Mouse (Mus musculus) heart, embryonic 13.5 days (tissue): Measurements from ENCODE around the gene Aanat. TPM values are rescaled to one million over a fixed set of nuclear protein-coding genes. Genes with fewer than 3 reads are reported as not detected.
A peak's percentile ranks its signal among the peaks of the same experiment; 100 is the strongest.

Source experiments
- ATAC-seq: fragments of 200-750 bp; cut with Nextera tagmentation; 2 replicates; pipeline ENCODE4 v1.8.0; 2017; ENCODE audit warnings: moderate TSS enrichment; ENCODE audit not compliant: insufficient number of reproducible peaks, low FRiP score, low TSS enrichment; ENCODE audit errors: extremely low read depth
- H3K27ac ChIP-seq: fragments of 300-500 bp; sonication (generic); replicated peaks from 2 replicates; pipeline ENCODE4 v1.5.1; 2015; ENCODE audit warnings: moderate library complexity, mild to moderate bottlenecking, inconsistent platforms
- H3K27me3 ChIP-seq: fragments of 300-500 bp; sonication (generic); replicated peaks from 2 replicates; pipeline ENCODE4 v1.6.1; 2015; ENCODE audit warnings: mild to moderate bottlenecking, inconsistent platforms
- H3K36me3 ChIP-seq: fragments of 300-500 bp; sonication (generic); 2 replicates; pipeline ENCODE4 v1.6.1; 2015; ENCODE audit warnings: mild to moderate bottlenecking, inconsistent platforms
- H3K4me1 ChIP-seq: fragments of 300-500 bp; sonication (generic); 2 replicates; pipeline ENCODE4 v1.6.1; 2015; ENCODE audit warnings: inconsistent platforms
- H3K4me2 ChIP-seq: fragments of 300-500 bp; sonication (generic); 2 replicates; pipeline ENCODE4 v1.6.1; 2015; ENCODE audit warnings: inconsistent platforms, mild to moderate bottlenecking, moderate library complexity
- H3K4me3 ChIP-seq: fragments of 300-500 bp; sonication (generic); 2 replicates; pipeline ENCODE4 v1.5.1; 2015; ENCODE audit warnings: moderate library complexity, mild to moderate bottlenecking, inconsistent platforms
- H3K9ac ChIP-seq: fragments of 300-500 bp; sonication (generic); 2 replicates; pipeline ENCODE4 v1.6.1; 2015; ENCODE audit warnings: inconsistent platforms, mild to moderate bottlenecking, moderate library complexity
- H3K9me3 ChIP-seq: fragments of 300-500 bp; sonication (generic); 2 replicates; pipeline ENCODE4 v1.6.1; 2016; ENCODE audit warnings: inconsistent platforms
- WGBS: fragments of 180-500 bp; shearing (Covaris S2); methylation state at CpG from one replicate; pipeline ENCODE4 v1.1.7; 2015; ENCODE audit warnings: mixed read lengths; 5-methylcytosine and 5-hydroxymethylcytosine counted together
- polyA plus RNA-seq: library from polyadenylated mRNA; unstranded; fragments of >200 nt; fragmentation: Nextera tagmentation; extraction: Ambion mirVana; gene quantifications from 2 replicates; pipeline ENCODE4 v1.2.1, GENCODE M21; 2015

The Aanat gene
- polyA plus RNA-seq, 1 experiment from 2014 or later, result not detected

- no peak overlapping the region for H3K4me3 ChIP-seq
- H3K9me3 ChIP-seq, result no peaks in the 10 kb centered on the region
- peaks cover 51% of the 10 kb centered on the region for H3K4me1 ChIP-seq
- no peaks in the 10 kb centered on the region for H3K27me3 ChIP-seq
- no peak for ATAC-seq
- peaks cover 16% of the 10 kb centered on the region for H3K36me3 ChIP-seq
- no peak overlapping the region for H3K27ac ChIP-seq
- whole genome bisulfite sequencing, result 93% methylated on average over 1 of the region's 1 CpGs
- no peak overlapping the region for H3K9ac ChIP-seq
- no peak overlapping the region for H3K4me2 ChIP-seq
Measured at GRCm38 (mm10) chr11:116612554-116612953, 26.3 kb downstream of the Aanat start.

GRCm38 (mm10) chr11:116613234-116613633 lies 27.0 kb downstream of the Aanat start:
- no peak overlapping the region for H3K4me3 ChIP-seq
- H3K9me3 ChIP-seq, result no peaks in the 10 kb centered on the region
- H3K4me2 ChIP-seq, result no peak overlapping the region
- H3K36me3 ChIP-seq, result peaks cover 13% of the 10 kb centered on the region
- WGBS, result 85% methylated on average over 6 of the region's 6 CpGs
- peaks cover 57% of the 10 kb centered on the region for H3K4me1 ChIP-seq
- no peak overlapping the region for H3K9ac ChIP-seq
- no peak overlapping the region for H3K27ac ChIP-seq
- no peak for ATAC-seq
- H3K27me3 ChIP-seq, result no peaks in the 10 kb centered on the region

GRCm38 (mm10) chr11:116615735-116616437 lies 29.7 kb downstream of the Aanat start:
- H3K4me1 ChIP-seq, result peaks cover 71% of the 10 kb centered on the region
- ATAC-seq, result no peak
- H3K9ac ChIP-seq, result peak overlapping the region; percentile 52; the same call in 1 of the 2 replicates
- H3K4me3 ChIP-seq, result peak overlapping the region; percentile 20; the same call in 1 of the 2 replicates
- H3K4me2 ChIP-seq, result peak overlapping the region; percentile 56
- no peaks in the 10 kb centered on the region for H3K27me3 ChIP-seq
- WGBS, result 30% methylated on average over 14 of the region's 15 CpGs
- 0 out of 2 replicates have a peak, but pooled peaks cover 4% of the 10 kb centered on the region for H3K36me3 ChIP-seq
- H3K27ac ChIP-seq, result peak overlapping the region; percentile 63
- H3K9me3 ChIP-seq, result no peaks in the 10 kb centered on the region

- peak overlapping the region; percentile 52; the same call in 1 of the 2 replicates for H3K9ac ChIP-seq
- peaks cover 78% of the 10 kb centered on the region for H3K4me1 ChIP-seq
- no peak overlapping the region; the same call in 1 of the 2 replicates for H3K4me3 ChIP-seq
- H3K27ac ChIP-seq, result peak overlapping the region; percentile 63
- H3K27me3 ChIP-seq, result no peaks in the 10 kb centered on the region
- whole genome bisulfite sequencing, result 73% methylated on average over 10 of the region's 10 CpGs
- 0 out of 2 replicates have a peak, but pooled peaks cover 4% of the 10 kb centered on the region for H3K36me3 ChIP-seq
- ATAC-seq, result no peak
- no peaks in the 10 kb centered on the region for H3K9me3 ChIP-seq
- peak overlapping the region; percentile 56 for H3K4me2 ChIP-seq
Measured at GRCm38 (mm10) chr11:116616438-116617118, 30.3 kb downstream of the Aanat start.

DNA sequence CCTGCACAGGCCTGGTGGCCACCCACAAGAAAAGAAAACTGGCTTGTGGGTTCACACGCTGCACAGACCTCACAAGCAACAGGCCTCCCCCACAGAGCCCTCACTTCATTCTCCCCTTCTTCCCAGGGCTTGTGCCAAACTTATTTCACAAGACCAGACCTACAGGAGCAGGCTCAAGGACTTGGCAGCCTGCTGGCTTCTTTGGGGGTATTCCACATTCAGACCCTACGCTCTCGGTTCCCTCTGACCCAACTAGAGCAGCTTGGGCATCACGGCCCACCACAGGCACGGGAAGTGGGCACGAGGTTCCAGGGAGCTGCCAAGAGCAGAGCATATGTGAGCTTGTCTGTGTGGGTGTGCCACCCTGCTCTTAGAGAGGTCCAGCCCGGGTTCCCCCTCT lies 31.4 kb downstream of the Aanat start:
- Histone ChIP-seq H3K27ac (no peak overlapping the region), H3K9ac (no peak overlapping the region), H3K27me3 (no peaks in the 10 kb centered on the region), H3K4me3 (no peak overlapping the region), H3K9me3 (no peaks in the 10 kb centered on the region), H3K4me2 (no peak overlapping the region), H3K36me3 (0 out of 2 replicates have a peak, but pooled peaks cover 4% of the 10 kb centered on the region), H3K4me1 (peaks cover 88% of the 10 kb centered on the region)
- 82% methylated on average over 7 of the region's 7 CpGs for WGBS
- no peak for ATAC-seq

GRCm38 (mm10) chr11:116618666-116619065 lies 32.4 kb downstream of the Aanat start:
- 90% methylated on average over 7 of the region's 7 CpGs for WGBS
- Histone ChIP-seq H3K4me1 (peaks cover 94% of the 10 kb centered on the region), H3K9me3 (no peaks in the 10 kb centered on the region), H3K27ac (no peak overlapping the region), H3K36me3 (no peaks in the 10 kb centered on the region), H3K4me2 (no peak overlapping the region), H3K4me3 (no peak overlapping the region), H3K27me3 (no peaks in the 10 kb centered on the region), H3K9ac (no peak overlapping the region)
- no peak for ATAC-seq

- Histone ChIP-seq H3K9me3 (no peaks in the 10 kb centered on the region), H3K4me1 (peaks cover 92% of the 10 kb centered on the region), H3K4me2 (no peak overlapping the region), H3K27me3 (no peaks in the 10 kb centered on the region), H3K36me3 (no peaks in the 10 kb centered on the region), H3K9ac (no peak overlapping the region), H3K27ac (no peak overlapping the region), H3K4me3 (no peak overlapping the region)
- ATAC-seq, result no peak
- WGBS, result 90% methylated on average over 7 of the region's 7 CpGs
Measured at GRCm38 (mm10) chr11:116619156-116619555, 32.9 kb downstream of the Aanat start.

DNA sequence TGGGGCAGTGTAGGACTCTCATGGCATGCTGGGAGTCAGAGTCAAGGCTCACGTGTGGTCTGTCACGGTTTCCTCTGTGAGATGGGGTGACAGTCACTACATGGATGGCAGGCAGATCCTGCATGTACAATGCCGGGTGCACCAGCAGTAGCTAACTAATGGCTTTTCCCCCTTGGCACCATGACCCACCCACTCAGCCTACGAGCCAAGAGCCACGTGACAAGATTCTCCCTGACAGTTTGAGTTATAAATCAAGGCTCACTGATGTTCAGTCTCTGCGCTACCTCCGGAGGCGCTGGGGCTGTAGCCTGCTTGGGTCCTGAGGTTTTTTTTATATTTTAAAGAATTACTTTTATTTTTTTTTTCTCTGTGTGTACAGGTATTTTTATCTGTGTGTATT lies 33.3 kb downstream of the Aanat start:
- 67% methylated on average over 8 of the region's 8 CpGs for WGBS

GRCm38 (mm10) chr11:116620073-116620472 lies 33.8 kb downstream of the Aanat start:
- Histone ChIP-seq H3K4me3 (no peak overlapping the region), H3K27ac (peak overlapping the region; percentile 69; the same call in 1 of the 2 replicates), H3K9ac (peak overlapping the region; percentile 52; the same call in 1 of the 2 replicates)

More for the DNA sequence above, 33.3 kb downstream of the Aanat start:
- no peak for ATAC-seq
- H3K27ac ChIP-seq, result no peak overlapping the region
- no peaks in the 10 kb centered on the region for H3K9me3 ChIP-seq
- no peaks in the 10 kb centered on the region for H3K27me3 ChIP-seq
- H3K4me3 ChIP-seq, result no peak overlapping the region
- H3K4me1 ChIP-seq, result peaks cover 92% of the 10 kb centered on the region
- H3K4me2 ChIP-seq, result peak overlapping the region; percentile 77
- H3K36me3 ChIP-seq, result no peaks in the 10 kb centered on the region
- H3K9ac ChIP-seq, result no peak overlapping the region

DNA sequence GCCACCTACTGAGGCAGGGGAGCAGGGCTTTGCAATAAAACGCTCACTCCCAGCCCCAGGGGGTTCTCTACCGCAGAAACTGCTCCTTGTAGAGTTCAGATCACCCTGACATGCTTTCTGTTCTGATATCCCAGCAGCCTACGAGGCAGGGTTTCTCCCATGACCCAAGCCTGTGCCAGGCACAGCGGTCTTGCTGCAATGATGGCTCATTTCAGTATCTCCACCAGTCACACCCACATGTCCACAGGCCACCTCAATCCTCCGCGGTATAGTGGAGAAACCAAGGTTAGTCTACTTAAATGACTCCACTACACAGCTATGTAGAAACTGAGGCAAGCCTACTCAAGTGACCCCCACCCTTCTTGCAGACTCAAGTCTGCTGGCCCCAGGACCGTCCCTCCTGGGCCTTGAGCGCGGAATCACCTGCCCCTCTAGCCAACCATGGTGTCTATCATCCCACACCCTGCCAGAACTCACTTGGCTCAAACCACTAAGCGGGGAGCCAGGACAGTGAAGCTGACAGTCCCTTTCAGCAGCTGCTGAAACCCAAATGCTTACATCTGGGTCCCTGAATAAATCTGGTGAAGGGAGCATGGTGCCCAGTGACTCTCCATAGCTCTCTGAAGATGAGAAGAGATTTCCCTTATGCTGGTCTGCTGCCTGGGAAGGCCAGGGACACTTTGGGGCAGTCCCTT lies 34.5 kb downstream of the Aanat start:
- no peak overlapping the region; the same call in 1 of the 2 replicates for H3K4me3 ChIP-seq
- WGBS, result 57% methylated on average over 10 of the region's 10 CpGs
- peak overlapping the region; percentile 69 for H3K27ac ChIP-seq
- peak overlapping the region; percentile 77 for H3K4me2 ChIP-seq
- peak overlapping the region; percentile 54; the same call in 1 of the 2 replicates for H3K9ac ChIP-seq
- no peaks in the 10 kb centered on the region for H3K36me3 ChIP-seq
- H3K9me3 ChIP-seq, result no peaks in the 10 kb centered on the region
- peaks cover 92% of the 10 kb centered on the region for H3K4me1 ChIP-seq
- no peak for ATAC-seq
- H3K27me3 ChIP-seq, result no peaks in the 10 kb centered on the region

More at GRCm38 (mm10) chr11:116620073-116620472, 33.8 kb downstream of the Aanat start:
- Histone ChIP-seq H3K27me3 (no peaks in the 10 kb centered on the region), H3K9me3 (no peaks in the 10 kb centered on the region), H3K4me2 (peak overlapping the region; percentile 77), H3K36me3 (no peaks in the 10 kb centered on the region), H3K4me1 (peaks cover 92% of the 10 kb centered on the region)
- 16% methylated on average over 9 of the region's 9 CpGs for WGBS
- ATAC-seq, result no peak

DNA sequence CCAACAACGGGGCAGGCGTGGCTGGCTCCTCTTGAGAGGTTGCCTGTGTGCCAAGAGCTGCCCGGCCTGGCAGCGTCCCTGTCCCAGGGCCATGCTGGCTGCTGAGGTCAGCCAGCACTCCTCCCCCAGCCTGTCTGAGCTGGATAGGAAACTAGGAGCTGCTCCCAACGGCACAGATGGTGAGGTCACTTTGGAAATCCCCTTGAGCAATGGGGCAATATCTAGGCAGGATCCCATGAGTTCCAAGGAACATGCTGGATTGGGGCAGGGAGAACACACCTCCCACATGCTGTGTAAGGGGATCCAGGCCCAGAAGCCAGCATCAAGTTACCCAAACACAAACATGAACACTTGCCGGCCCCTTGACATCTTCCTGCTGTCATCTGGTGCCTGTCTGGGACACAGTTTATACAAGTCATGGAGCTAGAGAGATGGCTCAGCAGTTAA lies 35.0 kb downstream of the Aanat start:
- Histone ChIP-seq H3K4me3 (no peak overlapping the region), H3K36me3 (no peaks in the 10 kb centered on the region), H3K9me3 (no peaks in the 10 kb centered on the region), H3K4me2 (peak overlapping the region; percentile 77), H3K4me1 (peaks cover 92% of the 10 kb centered on the region), H3K9ac (peak overlapping the region; percentile 54), H3K27ac (peak overlapping the region; percentile 69), H3K27me3 (no peaks in the 10 kb centered on the region)
- 20% methylated on average over 6 of the region's 6 CpGs for WGBS
- ATAC-seq, result no peak
